Mouse (Mus musculus): ENCODE measurements around the gene Mepce.
"Not testable (repeated sequence)": the region's sequence is repeated elsewhere in the genome, so short reads cannot be mapped to it uniquely, and the experiment has no call there.

The Mepce gene

GRCm38 (mm10) chr5:137787151-137787928 is at the start of gene Mepce, which contains the start of gene Zcwpw1:
Gene Mepce, minus strand, starts transcription at chr5:137787655.
Gene Zcwpw1, plus strand, starts transcription at chr5:137787798.
- ATAC-seq (ENCODE audit: insufficient number of reproducible peaks, low FRiP score, low TSS enrichment), result peak; percentile 50

GRCm38 (mm10) chr5:137837110-137837509 is 49.7 kb upstream of the Mepce start:
- ATAC-seq (ENCODE audit: insufficient number of reproducible peaks, low FRiP score, low TSS enrichment), result not testable (repeated sequence)

- no peak for ATAC-seq (ENCODE audit: insufficient number of reproducible peaks, low FRiP score, low TSS enrichment)
Measured at GRCm38 (mm10) chr5:137836611-137837010, 49.2 kb upstream of the Mepce start.

GRCm38 (mm10) chr5:137835966-137836520 is 48.6 kb upstream of the Mepce start, which contains the start of gene Pilra:
Gene Pilra, minus strand, starts transcription at chr5:137836281.
- ATAC-seq (ENCODE audit: insufficient number of reproducible peaks, low FRiP score, low TSS enrichment), result not testable (repeated sequence)

- no peak for ATAC-seq (ENCODE audit: insufficient number of reproducible peaks, low FRiP score, low TSS enrichment)
Measured at GRCm38 (mm10) chr5:137833500-137833899, 46.0 kb upstream of the Mepce start.

GRCm38 (mm10) chr5:137831506-137831905 is 44.1 kb upstream of the Mepce start:
- no peak for ATAC-seq (ENCODE audit: insufficient number of reproducible peaks, low FRiP score, low TSS enrichment)

- ATAC-seq (ENCODE audit: insufficient number of reproducible peaks, low FRiP score, low TSS enrichment), result no peak
Measured at GRCm38 (mm10) chr5:137831106-137831505, 43.7 kb upstream of the Mepce start.

- no peak for ATAC-seq (ENCODE audit: insufficient number of reproducible peaks, low FRiP score, low TSS enrichment)
Measured at GRCm38 (mm10) chr5:137830238-137830637, 42.8 kb upstream of the Mepce start.

- ATAC-seq (ENCODE audit: insufficient number of reproducible peaks, low FRiP score, low TSS enrichment), result no peak
Measured at GRCm38 (mm10) chr5:137828694-137829093, 41.2 kb upstream of the Mepce start.

- no peak for ATAC-seq (ENCODE audit: insufficient number of reproducible peaks, low FRiP score, low TSS enrichment)
Measured at GRCm38 (mm10) chr5:137826421-137826820, 39.0 kb upstream of the Mepce start.

GRCm38 (mm10) chr5:137825971-137826370 is 38.5 kb upstream of the Mepce start:
- no peak for ATAC-seq (ENCODE audit: insufficient number of reproducible peaks, low FRiP score, low TSS enrichment)

- ATAC-seq (ENCODE audit: insufficient number of reproducible peaks, low FRiP score, low TSS enrichment), result no peak
Measured at GRCm38 (mm10) chr5:137825030-137825429, 37.6 kb upstream of the Mepce start.

GRCm38 (mm10) chr5:137823455-137824045 is 36.1 kb upstream of the Mepce start:
- ATAC-seq (ENCODE audit: insufficient number of reproducible peaks, low FRiP score, low TSS enrichment), result no peak

- ATAC-seq (ENCODE audit: insufficient number of reproducible peaks, low FRiP score, low TSS enrichment), result no peak
Measured at GRCm38 (mm10) chr5:137822602-137823001, 35.1 kb upstream of the Mepce start.

GRCm38 (mm10) chr5:137822126-137822525 is 34.7 kb upstream of the Mepce start:
- no peak for ATAC-seq (ENCODE audit: insufficient number of reproducible peaks, low FRiP score, low TSS enrichment)

GRCm38 (mm10) chr5:137817466-137818222 is 30.2 kb upstream of the Mepce start:
- ATAC-seq (ENCODE audit: insufficient number of reproducible peaks, low FRiP score, low TSS enrichment), result no peak

- no peak for ATAC-seq (ENCODE audit: insufficient number of reproducible peaks, low FRiP score, low TSS enrichment)
Measured at GRCm38 (mm10) chr5:137808316-137808715, 20.9 kb upstream of the Mepce start.

GRCm38 (mm10) chr5:137806158-137806557 is 18.7 kb upstream of the Mepce start:
- no peak for ATAC-seq (ENCODE audit: insufficient number of reproducible peaks, low FRiP score, low TSS enrichment)

- no peak for ATAC-seq (ENCODE audit: insufficient number of reproducible peaks, low FRiP score, low TSS enrichment)
Measured at GRCm38 (mm10) chr5:137800917-137801316, 13.5 kb upstream of the Mepce start.

GRCm38 (mm10) chr5:137796606-137797005 is 9.2 kb upstream of the Mepce start:
- ATAC-seq (ENCODE audit: insufficient number of reproducible peaks, low FRiP score, low TSS enrichment), result no peak

GRCm38 (mm10) chr5:137791553-137791952 is 4.1 kb upstream of the Mepce start:
- no peak for ATAC-seq (ENCODE audit: insufficient number of reproducible peaks, low FRiP score, low TSS enrichment)

Measured in cerebellum, adult (tissue).